Mouse (Mus musculus): ENCODE measurements at regions not wholly inside any gene's neighbourhood (a gene's known extent, or its start where the extent isn't known, plus 50 kb on each side); places are given as distances from the start of the nearest gene placed in this dataset.

DNA sequence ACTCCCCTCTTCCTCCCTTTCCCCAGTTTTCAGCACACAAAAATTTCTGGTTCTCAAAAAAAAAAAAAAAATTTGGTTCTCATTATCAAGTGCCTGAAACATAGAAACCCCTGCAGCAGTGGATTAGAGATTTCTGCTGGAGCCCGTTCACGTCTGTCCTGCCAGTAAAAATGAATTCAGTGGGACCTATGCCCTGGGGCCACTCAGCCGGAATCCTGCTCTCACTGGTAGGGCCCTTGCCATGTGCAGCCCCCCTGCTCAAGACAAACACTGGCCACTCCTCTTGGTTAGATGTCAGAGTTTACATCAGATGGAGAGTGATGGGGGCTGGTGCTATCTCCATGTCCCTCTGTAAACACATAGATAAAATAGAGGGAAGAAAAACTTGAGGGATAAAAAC is 108.0 kb downstream of the Atp23 start:
- Histone ChIP-seq H3K36me3 (ENCODE audit: control insufficient read depth) (no peaks in the 10 kb centered on the region), H3K4me1 (ENCODE audit: control insufficient read depth) (no peaks in the 10 kb centered on the region), H3K9me3 (ENCODE audit: control insufficient read depth, low read length) (peaks cover 2% of the 10 kb centered on the region; the same call in 1 of the 2 replicates), H3K4me3 (replicated peaks) (no peak overlapping the region), H3K27me3 (ENCODE audit: control insufficient read depth) (no peaks in the 10 kb centered on the region)
- TF ChIP-seq TAL1 (IDR thresholded peaks at IDR 0.05; ENCODE audit: low read length) (no peak), GATA1 (IDR thresholded peaks at IDR 0.05; ENCODE audit: low read length) (no peak)

DNA sequence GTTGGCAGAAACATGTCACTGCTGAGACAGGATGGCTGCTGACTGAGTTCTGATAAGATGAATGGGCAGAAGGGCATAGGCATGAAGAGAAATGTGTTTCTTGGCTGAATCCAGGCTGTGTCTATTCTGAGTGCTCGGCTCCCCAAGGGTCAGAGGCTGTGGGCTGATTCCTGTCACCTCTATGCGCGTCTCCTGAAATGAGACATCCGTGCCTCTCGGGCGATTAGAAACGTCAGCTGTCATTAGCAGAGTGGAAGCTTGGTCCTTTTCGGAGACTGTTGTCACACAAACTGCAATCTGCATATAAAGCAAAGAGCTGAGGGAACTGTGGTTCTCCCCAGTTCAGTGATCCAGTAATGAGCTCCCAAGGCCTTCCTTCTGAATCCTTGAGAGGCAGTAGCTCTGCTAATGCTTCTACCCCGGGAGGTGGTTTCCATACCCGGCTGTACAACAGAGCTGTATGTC is 108.8 kb downstream of the Atp23 start:
- Histone ChIP-seq H3K36me3 (ENCODE audit: control insufficient read depth) (no peaks in the 10 kb centered on the region), H3K27me3 (ENCODE audit: control insufficient read depth) (no peaks in the 10 kb centered on the region), H3K4me3 (replicated peaks) (no peak overlapping the region), H3K9me3 (ENCODE audit: control insufficient read depth, low read length) (peaks cover 2% of the 10 kb centered on the region; the same call in 1 of the 2 replicates), H3K4me1 (ENCODE audit: control insufficient read depth) (no peaks in the 10 kb centered on the region)
- TF ChIP-seq GATA1 (IDR thresholded peaks at IDR 0.05; ENCODE audit: low read length) (no peak), TAL1 (IDR thresholded peaks at IDR 0.05; ENCODE audit: low read length) (no peak)

DNA sequence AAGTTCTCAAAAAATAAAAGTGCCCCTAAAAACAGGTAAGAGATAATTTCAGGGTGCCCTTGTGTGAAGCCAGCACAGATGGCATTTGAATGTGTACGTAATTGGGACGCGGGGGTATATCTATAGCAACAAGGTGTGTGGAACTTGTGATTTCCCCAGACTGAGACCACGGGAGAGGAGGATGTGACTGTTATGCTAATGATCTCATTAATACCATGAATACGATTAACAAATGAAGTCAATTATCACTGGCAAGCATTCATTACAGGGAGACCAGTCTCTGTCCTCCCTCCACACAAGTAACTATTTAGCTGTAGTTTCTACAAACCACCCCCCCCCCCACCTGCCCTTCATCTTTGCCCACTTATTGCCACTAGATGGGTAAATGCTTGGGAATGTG is 112.9 kb downstream of the Atp23 start:
- H3K27me3 ChIP-seq (ENCODE audit: control insufficient read depth), result no peaks in the 10 kb centered on the region

DNA sequence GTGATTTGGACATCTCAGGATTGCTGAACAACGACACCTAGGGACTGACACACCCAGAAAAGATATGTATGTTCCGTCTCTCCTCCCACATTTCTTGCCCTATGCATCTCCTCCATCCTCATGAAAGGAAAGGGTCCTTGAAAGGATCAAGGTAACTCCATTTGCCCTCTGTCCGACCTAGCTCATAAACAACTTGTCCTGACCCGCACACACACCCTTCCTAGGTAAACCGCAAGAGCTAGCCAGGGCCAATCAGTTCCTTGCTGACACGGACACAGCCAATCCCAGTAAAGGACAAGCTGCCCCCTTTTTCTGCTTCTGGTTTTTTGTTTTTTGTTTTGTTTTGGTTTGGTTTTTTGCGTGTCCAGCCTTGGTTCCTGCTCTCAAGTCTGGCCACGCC is 118.0 kb downstream of the Atp23 start:
- Histone ChIP-seq H3K4me3 (replicated peaks) (no peak overlapping the region), H3K9me3 (ENCODE audit: control insufficient read depth, low read length) (peaks cover 5% of the 10 kb centered on the region; the same call in 1 of the 2 replicates), H3K36me3 (ENCODE audit: control insufficient read depth) (no peaks in the 10 kb centered on the region), H3K27me3 (ENCODE audit: control insufficient read depth) (no peaks in the 10 kb centered on the region), H3K4me1 (ENCODE audit: control insufficient read depth) (no peaks in the 10 kb centered on the region)
- TF ChIP-seq GATA1 (IDR thresholded peaks at IDR 0.05; ENCODE audit: low read length) (no peak), TAL1 (IDR thresholded peaks at IDR 0.05; ENCODE audit: low read length) (no peak)

More for the DNA sequence above, 112.9 kb downstream of the Atp23 start:
- no peak overlapping the region for H3K4me3 ChIP-seq (replicated peaks)
- H3K36me3 ChIP-seq (ENCODE audit: control insufficient read depth), result no peaks in the 10 kb centered on the region
- peaks cover 2% of the 10 kb centered on the region; the same call in 1 of the 2 replicates for H3K9me3 ChIP-seq (ENCODE audit: control insufficient read depth, low read length)
- TF ChIP-seq GATA1 (IDR thresholded peaks at IDR 0.05; ENCODE audit: low read length), result no peak
- no peak for TF ChIP-seq TAL1 (IDR thresholded peaks at IDR 0.05; ENCODE audit: low read length)
- H3K4me1 ChIP-seq (ENCODE audit: control insufficient read depth), result no peaks in the 10 kb centered on the region

DNA sequence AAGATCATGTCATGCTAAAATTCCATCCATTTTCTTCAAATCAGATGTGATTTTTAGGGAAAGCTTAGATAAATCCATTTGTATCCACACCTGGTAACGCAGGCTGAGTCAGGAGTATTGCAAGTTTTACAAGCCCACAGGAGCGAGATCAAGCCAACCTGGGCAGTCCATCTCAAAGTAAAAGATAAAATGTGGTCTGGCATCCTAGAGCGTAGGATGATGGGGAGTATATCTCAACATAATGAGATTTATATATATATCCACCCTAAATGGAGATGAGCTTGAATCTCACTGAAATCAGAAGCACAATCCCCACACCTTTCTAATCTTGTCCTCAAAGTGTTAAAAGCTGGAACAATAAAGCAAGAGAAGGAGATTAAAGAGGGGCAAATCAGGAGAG is 124.6 kb downstream of the Atp23 start:
- no peaks in the 10 kb centered on the region for H3K4me1 ChIP-seq (ENCODE audit: control insufficient read depth)
- TF ChIP-seq TAL1 (IDR thresholded peaks at IDR 0.05; ENCODE audit: low read length), result no peak
- no peak for TF ChIP-seq GATA1 (IDR thresholded peaks at IDR 0.05; ENCODE audit: low read length)
- no peak overlapping the region for H3K4me3 ChIP-seq (replicated peaks)

DNA sequence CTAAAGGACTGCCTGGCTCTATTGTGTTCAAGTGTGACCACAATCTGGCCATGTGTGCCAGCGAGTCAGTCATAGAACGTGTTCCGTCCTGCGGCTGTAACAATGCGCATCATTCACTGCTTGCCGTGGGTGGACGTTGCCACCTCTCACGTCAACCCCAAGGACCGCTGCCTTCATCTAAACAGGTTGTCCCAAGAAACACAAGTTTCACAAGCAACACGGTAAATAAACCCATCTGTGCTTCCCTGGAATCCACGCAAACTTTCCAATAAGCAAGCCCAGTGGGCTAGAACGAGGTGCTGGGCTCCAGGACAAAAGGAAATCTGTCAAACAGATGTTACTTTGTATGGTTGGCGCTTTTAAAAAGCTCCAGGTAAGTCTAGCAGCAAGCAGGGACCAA is 125.2 kb downstream of the Atp23 start:
- Histone ChIP-seq H3K27me3 (ENCODE audit: control insufficient read depth) (no peaks in the 10 kb centered on the region), H3K4me3 (replicated peaks) (no peak overlapping the region), H3K4me1 (ENCODE audit: control insufficient read depth) (no peaks in the 10 kb centered on the region), H3K36me3 (ENCODE audit: control insufficient read depth) (no peaks in the 10 kb centered on the region), H3K9me3 (ENCODE audit: control insufficient read depth, low read length) (peaks cover 4% of the 10 kb centered on the region; the same call in 1 of the 2 replicates)
- no peak for TF ChIP-seq GATA1 (IDR thresholded peaks at IDR 0.05; ENCODE audit: low read length)
- no peak for TF ChIP-seq TAL1 (IDR thresholded peaks at IDR 0.05; ENCODE audit: low read length)

More for the DNA sequence above, 124.6 kb downstream of the Atp23 start:
- H3K9me3 ChIP-seq (ENCODE audit: control insufficient read depth, low read length), result peaks cover 4% of the 10 kb centered on the region; the same call in 1 of the 2 replicates
- H3K36me3 ChIP-seq (ENCODE audit: control insufficient read depth), result no peaks in the 10 kb centered on the region
- H3K27me3 ChIP-seq (ENCODE audit: control insufficient read depth), result no peaks in the 10 kb centered on the region

DNA sequence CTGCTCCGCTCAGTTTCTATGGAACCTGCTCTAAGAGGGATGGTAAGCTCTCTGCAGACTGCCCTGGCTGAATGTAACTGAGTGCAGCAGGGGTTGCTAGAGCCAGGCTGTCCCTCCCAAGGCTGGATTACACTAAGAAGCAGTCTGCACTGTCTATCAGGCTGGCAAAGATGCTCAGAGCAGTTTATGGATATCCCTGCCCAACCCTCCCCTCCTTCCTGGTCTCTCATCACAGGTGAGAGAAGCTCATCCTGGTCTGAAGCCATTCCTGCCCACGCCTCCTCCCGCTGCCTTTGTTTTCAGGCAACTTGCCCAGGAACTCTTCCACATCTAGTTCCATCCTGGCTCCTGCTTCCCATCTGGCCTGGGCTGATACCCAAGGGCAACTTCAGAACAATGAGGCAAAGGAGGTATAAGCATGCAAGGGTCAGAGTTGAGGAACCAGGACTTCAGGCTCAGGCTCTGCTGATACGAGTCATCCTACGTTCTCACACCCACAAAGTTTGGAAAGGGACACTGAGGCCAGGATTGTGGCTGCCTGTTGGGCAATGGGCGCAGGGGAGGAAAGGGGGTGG is 130.6 kb downstream of the Atp23 start:
- Histone ChIP-seq H3K4me1 (ENCODE audit: control insufficient read depth) (no peaks in the 10 kb centered on the region), H3K27me3 (ENCODE audit: control insufficient read depth) (no peaks in the 10 kb centered on the region), H3K36me3 (ENCODE audit: control insufficient read depth) (no peaks in the 10 kb centered on the region), H3K4me3 (replicated peaks) (no peak overlapping the region), H3K9me3 (ENCODE audit: control insufficient read depth, low read length) (no peaks in the 10 kb centered on the region; the same call in 1 of the 2 replicates)
- TF ChIP-seq TAL1 (IDR thresholded peaks at IDR 0.05; ENCODE audit: low read length) (no peak), GATA1 (IDR thresholded peaks at IDR 0.05; ENCODE audit: low read length) (no peak)

DNA sequence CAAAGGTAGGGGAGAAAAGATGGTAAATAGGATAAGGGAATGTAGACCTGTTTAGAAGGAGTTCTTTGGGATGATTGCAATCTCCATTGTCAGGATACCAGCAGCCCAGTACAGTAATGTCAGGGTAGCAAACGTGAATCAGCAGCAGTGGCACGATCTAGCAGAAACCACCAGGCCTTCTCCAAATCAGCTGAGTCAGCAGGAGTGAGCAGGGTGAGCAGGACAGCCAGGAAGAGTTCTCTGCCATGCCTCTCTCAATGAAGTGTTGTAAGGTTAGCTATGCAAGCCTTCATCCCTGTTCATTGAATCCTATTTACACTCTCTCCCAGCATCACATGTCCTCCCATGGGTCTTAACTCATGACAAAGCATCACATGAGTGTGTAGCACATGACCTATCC is 135.5 kb downstream of the Atp23 start:
- Histone ChIP-seq H3K4me3 (replicated peaks) (no peak overlapping the region), H3K27me3 (ENCODE audit: control insufficient read depth) (no peaks in the 10 kb centered on the region), H3K4me1 (ENCODE audit: control insufficient read depth) (no peaks in the 10 kb centered on the region), H3K36me3 (ENCODE audit: control insufficient read depth) (no peaks in the 10 kb centered on the region), H3K9me3 (ENCODE audit: control insufficient read depth, low read length) (no peaks in the 10 kb centered on the region; the same call in 1 of the 2 replicates)
- TF ChIP-seq TAL1 (IDR thresholded peaks at IDR 0.05; ENCODE audit: low read length) (no peak), GATA1 (IDR thresholded peaks at IDR 0.05; ENCODE audit: low read length) (no peak)

DNA sequence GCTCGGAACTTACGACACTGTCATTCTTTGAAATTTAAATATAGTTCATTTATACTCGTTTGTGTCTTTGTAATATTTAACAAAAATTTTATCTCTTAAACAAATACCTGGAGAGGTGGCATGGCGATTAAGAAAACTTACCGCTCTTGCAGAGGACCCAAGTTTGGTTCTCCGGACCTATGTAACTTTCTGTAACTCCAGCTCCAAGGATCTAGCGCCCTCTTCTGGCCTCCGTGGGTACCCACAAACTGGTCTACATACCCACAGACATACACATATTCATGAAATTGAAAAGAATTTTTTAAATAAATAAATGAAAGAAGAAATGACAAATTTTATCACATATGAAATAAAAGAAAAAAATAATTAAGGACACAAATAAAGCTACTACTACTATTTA is 136.4 kb downstream of the Atp23 start:
- TF ChIP-seq GATA1 (IDR thresholded peaks at IDR 0.05; ENCODE audit: low read length) (no peak), TAL1 (IDR thresholded peaks at IDR 0.05; ENCODE audit: low read length) (no peak)
- H3K4me3 ChIP-seq (replicated peaks), result no peak overlapping the region
- no peaks in the 10 kb centered on the region; the same call in 1 of the 2 replicates for H3K9me3 ChIP-seq (ENCODE audit: control insufficient read depth, low read length)
- no peaks in the 10 kb centered on the region for H3K27me3 ChIP-seq (ENCODE audit: control insufficient read depth)
- H3K4me1 ChIP-seq (ENCODE audit: control insufficient read depth), result no peaks in the 10 kb centered on the region
- no peaks in the 10 kb centered on the region for H3K36me3 ChIP-seq (ENCODE audit: control insufficient read depth)

All from erythroblast, embryonic 14.5 days (primary cell).